Mouse (Mus musculus) ES-CJ7 (cell line): ENCODE measurements around the gene Srrd.
A peak's percentile ranks its signal among the peaks of the same experiment; 100 is the strongest.

Source experiments
- DNase-seq: peaks from one replicate; pipeline ENCODE4 v3.0.0; 2011; ENCODE audit warnings: low read depth, low spot score

Gene Srrd

GRCm38 (mm10) chr5:112342463-112343204 is at the start of gene Srrd, which contains the start of gene Hps4:
Gene Srrd (minus strand): TSS chr5:112343040.
Gene Hps4 (plus strand): TSS chr5:112343083.
- peak; percentile 78 for DNase-seq

GRCm38 (mm10) chr5:112391676-112392323 is 49.0 kb upstream of the Srrd start:
- peak; percentile 31 for DNase-seq

- DNase-seq, result peak; percentile 50
Observed at GRCm38 (mm10) chr5:112391002-112391401, 48.2 kb upstream of the Srrd start.

GRCm38 (mm10) chr5:112389352-112389751 is 46.5 kb upstream of the Srrd start:
- DNase-seq, result no peak

GRCm38 (mm10) chr5:112385973-112386372 is 43.1 kb upstream of the Srrd start:
- peak; percentile 91 for DNase-seq

GRCm38 (mm10) chr5:112384805-112385472 is 42.1 kb upstream of the Srrd start:
- no peak for DNase-seq

GRCm38 (mm10) chr5:112382641-112383330 is 39.9 kb upstream of the Srrd start:
- DNase-seq, result no peak

GRCm38 (mm10) chr5:112382042-112382441 is 39.2 kb upstream of the Srrd start:
- DNase-seq, result no peak

GRCm38 (mm10) chr5:112381154-112381553 is 38.3 kb upstream of the Srrd start:
- no peak for DNase-seq

GRCm38 (mm10) chr5:112378716-112379115 is 35.9 kb upstream of the Srrd start:
- DNase-seq, result no peak

- DNase-seq, result no peak
Observed at GRCm38 (mm10) chr5:112377380-112377779, 34.5 kb upstream of the Srrd start.

- DNase-seq, result no peak
Observed at GRCm38 (mm10) chr5:112376111-112376510, 33.3 kb upstream of the Srrd start.

GRCm38 (mm10) chr5:112371933-112372332 is 29.1 kb upstream of the Srrd start:
- no peak for DNase-seq

- DNase-seq, result no peak
Observed at GRCm38 (mm10) chr5:112370236-112370813, 27.5 kb upstream of the Srrd start.

- DNase-seq, result no peak
Observed at GRCm38 (mm10) chr5:112369326-112369725, 26.5 kb upstream of the Srrd start.

GRCm38 (mm10) chr5:112368666-112369065 is 25.8 kb upstream of the Srrd start:
- DNase-seq, result no peak

GRCm38 (mm10) chr5:112367929-112368328 is 25.1 kb upstream of the Srrd start:
- DNase-seq, result no peak

- DNase-seq, result no peak
Observed at GRCm38 (mm10) chr5:112367338-112367737, 24.5 kb upstream of the Srrd start.

- DNase-seq, result no peak
Observed at GRCm38 (mm10) chr5:112366879-112367278, 24.0 kb upstream of the Srrd start.

GRCm38 (mm10) chr5:112364184-112364797 is 21.5 kb upstream of the Srrd start:
- DNase-seq, result no peak

- no peak for DNase-seq
Observed at GRCm38 (mm10) chr5:112360077-112360476, 17.2 kb upstream of the Srrd start.
